Mouse (Mus musculus): ENCODE results near the gene Kcnq2. TPM values are rescaled to one million over a fixed set of nuclear protein-coding genes. Genes with fewer than 3 reads are reported as not detected.

Gene Kcnq2
- total RNA-seq, 2 experiments from 2014 or later: not detected

GRCm38 (mm10) chr2:181048252-181048945 lies 86.7 kb downstream of the Kcnq2 start:
- no peak for ATAC-seq (ENCODE audit: poor library complexity, severe bottlenecking)

- no peak for ATAC-seq (ENCODE audit: poor library complexity, severe bottlenecking)
Observed at GRCm38 (mm10) chr2:181044001-181044400, 91.1 kb downstream of the Kcnq2 start.

- ATAC-seq (ENCODE audit: poor library complexity, severe bottlenecking): no peak
Observed at GRCm38 (mm10) chr2:181043437-181043836, 91.7 kb downstream of the Kcnq2 start, which contains the start of gene Chrna4. Gene Chrna4, minus strand, starts transcription at chr2:181043546.

GRCm38 (mm10) chr2:181042376-181042775 lies 92.7 kb downstream of the Kcnq2 start:
- no peak for ATAC-seq (ENCODE audit: poor library complexity, severe bottlenecking)

- no peak for ATAC-seq (ENCODE audit: poor library complexity, severe bottlenecking)
Observed at GRCm38 (mm10) chr2:181041941-181042340, 93.2 kb downstream of the Kcnq2 start.

GRCm38 (mm10) chr2:181039356-181039680 lies 95.8 kb downstream of the Kcnq2 start:
- no peak for ATAC-seq (ENCODE audit: poor library complexity, severe bottlenecking)

- ATAC-seq (ENCODE audit: poor library complexity, severe bottlenecking): no peak
Observed at GRCm38 (mm10) chr2:181038644-181039355, 96.3 kb downstream of the Kcnq2 start.

GRCm38 (mm10) chr2:181036561-181036960 lies 98.5 kb downstream of the Kcnq2 start:
- no peak for ATAC-seq (ENCODE audit: poor library complexity, severe bottlenecking)

GRCm38 (mm10) chr2:181035186-181035585 lies 99.9 kb downstream of the Kcnq2 start:
- ATAC-seq (ENCODE audit: poor library complexity, severe bottlenecking): no peak

GRCm38 (mm10) chr2:181033310-181033709 lies 101.8 kb downstream of the Kcnq2 start:
- ATAC-seq (ENCODE audit: poor library complexity, severe bottlenecking): no peak

- no peak for ATAC-seq (ENCODE audit: poor library complexity, severe bottlenecking)
Observed at GRCm38 (mm10) chr2:181032407-181032806, 102.7 kb downstream of the Kcnq2 start.

- no peak for ATAC-seq (ENCODE audit: poor library complexity, severe bottlenecking)
Observed at GRCm38 (mm10) chr2:181031406-181031934, 103.6 kb downstream of the Kcnq2 start.

Other genes with a start within 250 kb of the Kcnq2 start
- 54.2 and 55.4 TPM in 2 replicates for gene Ythdf1, start 214.4 kb downstream of the Kcnq2 start, total RNA-seq (2015)
- gene Ythdf1, start 214.4 kb downstream of the Kcnq2 start, total RNA-seq (2017): 24.1 and 26.0 TPM in 2 replicates
- gene Birc7, start 206.3 kb downstream of the Kcnq2 start, total RNA-seq (2015): not detected in 2 replicates
- gene Birc7, start 206.3 kb downstream of the Kcnq2 start, total RNA-seq (2017): not detected in 2 replicates
- not detected in 2 replicates for gene Nkain4, start 180.6 kb downstream of the Kcnq2 start, total RNA-seq (2015)
- gene Nkain4, start 180.6 kb downstream of the Kcnq2 start, total RNA-seq (2017): not detected in 2 replicates
- 16.5 and 18.7 TPM in 2 replicates for gene Arfgap1, start 168.1 kb downstream of the Kcnq2 start, total RNA-seq (2015)
- 34.8 and 35.0 TPM in 2 replicates for gene Arfgap1, start 168.1 kb downstream of the Kcnq2 start, total RNA-seq (2017)
- gene Col20a1, start 148.8 kb downstream of the Kcnq2 start, total RNA-seq (2015): 0.11 and 0.23 TPM in 2 replicates
- gene Col20a1, start 148.8 kb downstream of the Kcnq2 start, total RNA-seq (2017): 0.18 and 0.28 TPM in 2 replicates
- gene Chrna4, start 91.8 kb downstream of the Kcnq2 start, total RNA-seq (2015): not detected in 2 replicates
- not detected in 2 replicates for gene Chrna4, start 91.8 kb downstream of the Kcnq2 start, total RNA-seq (2017)
- not detected in 2 replicates for gene Eef1a2, start 21.7 kb upstream of the Kcnq2 start, total RNA-seq (2015)
- not detected in 2 replicates for gene Eef1a2, start 21.7 kb upstream of the Kcnq2 start, total RNA-seq (2017)
- 87.9 and 88.9 TPM in 2 replicates for gene Ppdpf, start 51.9 kb upstream of the Kcnq2 start, total RNA-seq (2015)
- 55.7 and 56.1 TPM in 2 replicates for gene Ppdpf, start 51.9 kb upstream of the Kcnq2 start, total RNA-seq (2017)
- gene Ptk6, start 67.5 kb upstream of the Kcnq2 start, total RNA-seq (2015): not detected in 2 replicates
- gene Ptk6, start 67.5 kb upstream of the Kcnq2 start, total RNA-seq (2017): not detected in 2 replicates
- gene Srms, start 77.9 kb upstream of the Kcnq2 start, total RNA-seq (2015): not detected in 2 replicates
- not detected in 2 replicates for gene Srms, start 77.9 kb upstream of the Kcnq2 start, total RNA-seq (2017)
- gene Fndc11, start 84.7 kb upstream of the Kcnq2 start, total RNA-seq (2015): not detected in 2 replicates
- gene Fndc11, start 84.7 kb upstream of the Kcnq2 start, total RNA-seq (2017): not detected in 2 replicates
- 13.5 and 14.2 TPM in 2 replicates for gene Helz2, start 106.7 kb upstream of the Kcnq2 start, total RNA-seq (2015)
- 11.0 and 14.6 TPM in 2 replicates for gene Helz2, start 106.7 kb upstream of the Kcnq2 start, total RNA-seq (2017)
- gene Gmeb2, start 152.7 kb upstream of the Kcnq2 start, total RNA-seq (2015): 12.5 and 16.6 TPM in 2 replicates
- 13.4 and 23.9 TPM in 2 replicates for gene Gmeb2, start 152.7 kb upstream of the Kcnq2 start, total RNA-seq (2017)
- not detected in 2 replicates for gene Stmn3, start 179.2 kb upstream of the Kcnq2 start, total RNA-seq (2015)
- not detected in 2 replicates for gene Stmn3, start 179.2 kb upstream of the Kcnq2 start, total RNA-seq (2017)
- 26.8 and 34.1 TPM in 2 replicates for gene Rtel1, start 184.4 kb upstream of the Kcnq2 start, total RNA-seq (2015)
- 21.6 and 25.8 TPM in 2 replicates for gene Rtel1, start 184.4 kb upstream of the Kcnq2 start, total RNA-seq (2017)
- 4.9 and 7.9 TPM in 2 replicates for gene Zgpat, start 229.6 kb upstream of the Kcnq2 start, total RNA-seq (2015)
- gene Zgpat, start 229.6 kb upstream of the Kcnq2 start, total RNA-seq (2017): 28.0 and 29.5 TPM in 2 replicates
- 22.8 and 29.9 TPM in 2 replicates for gene Arfrp1, start 230.1 kb upstream of the Kcnq2 start, total RNA-seq (2015)
- gene Arfrp1, start 230.1 kb upstream of the Kcnq2 start, total RNA-seq (2017): 37.2 and 43.3 TPM in 2 replicates
- 21.5 and 25.4 TPM in 2 replicates for gene Lime1, start 244.8 kb upstream of the Kcnq2 start, total RNA-seq (2015)
- 20.4 and 28.9 TPM in 2 replicates for gene Lime1, start 244.8 kb upstream of the Kcnq2 start, total RNA-seq (2017)

Measured in megakaryocyte, adult 5-6 weeks (primary cell).